Mouse (Mus musculus): ENCODE results near the gene Alg3.

Alg3 gene

DNA sequence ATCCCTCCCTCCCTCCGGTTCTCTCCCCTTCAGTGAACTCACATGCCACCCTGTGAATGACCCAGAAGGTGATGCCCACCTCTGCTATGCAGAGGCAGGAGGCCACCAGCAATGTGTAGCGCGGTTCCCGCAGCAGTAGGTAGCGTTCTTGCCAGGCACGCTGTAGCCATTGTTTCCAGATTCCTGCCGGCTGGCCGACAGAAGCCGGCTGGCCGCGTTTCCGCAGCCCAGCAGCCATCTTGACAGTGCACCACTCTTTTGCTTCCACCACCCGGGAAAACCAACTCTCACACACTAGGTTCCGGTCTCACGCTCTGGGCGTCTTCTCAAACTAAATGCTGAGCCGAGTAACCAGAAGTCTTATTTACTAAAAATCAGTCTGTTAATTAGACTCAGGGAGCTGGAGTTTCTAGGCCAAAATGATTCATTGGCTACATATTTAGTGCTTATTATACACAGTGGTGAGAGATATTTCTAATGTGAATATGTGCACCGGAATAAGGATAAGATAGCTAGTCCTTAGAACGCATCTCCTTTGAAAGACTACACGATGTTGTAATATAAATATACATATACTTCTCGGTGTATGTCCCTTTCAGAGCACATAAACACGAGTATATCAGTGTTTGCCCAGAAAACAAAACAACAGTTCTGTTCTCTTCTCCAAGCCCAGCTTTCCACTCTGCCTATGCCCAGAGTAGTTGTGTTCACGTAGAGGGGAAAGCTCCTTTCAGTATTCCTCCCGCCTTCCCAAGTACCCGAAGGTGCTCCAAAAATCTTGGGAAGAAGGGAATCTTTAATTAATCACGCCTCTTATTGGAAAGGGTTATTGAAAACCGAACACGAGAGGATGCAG is 806 bp downstream of the Alg3 start:
- in situ Hi-C loops (cut with MboI, MseI) = no loop called here

- in situ Hi-C loops (cut with MboI, MseI) = loop anchor here (5.0 kb wide), 1 partner anchor 42 kb away; no protein-coding TSS in a partner anchor
Measured at GRCm38 (mm10) chr16:20604705-20605104, 6.8 kb downstream of the Alg3 start.

GRCm38 (mm10) chr16:20600511-20600910 is 11.0 kb downstream of the Alg3 start:
- in situ Hi-C loops (cut with MboI, MseI) = loop anchor here (5.0 kb wide), 1 partner anchor 38 kb away; no protein-coding TSS in a partner anchor

GRCm38 (mm10) chr16:20596687-20597441 is 14.7 kb downstream of the Alg3 start:
- in situ Hi-C loops (cut with MboI, MseI) = no loop called here

GRCm38 (mm10) chr16:20595737-20596136 is 15.8 kb downstream of the Alg3 start:
- in situ Hi-C loops (cut with MboI, MseI) = no loop called here

DNA sequence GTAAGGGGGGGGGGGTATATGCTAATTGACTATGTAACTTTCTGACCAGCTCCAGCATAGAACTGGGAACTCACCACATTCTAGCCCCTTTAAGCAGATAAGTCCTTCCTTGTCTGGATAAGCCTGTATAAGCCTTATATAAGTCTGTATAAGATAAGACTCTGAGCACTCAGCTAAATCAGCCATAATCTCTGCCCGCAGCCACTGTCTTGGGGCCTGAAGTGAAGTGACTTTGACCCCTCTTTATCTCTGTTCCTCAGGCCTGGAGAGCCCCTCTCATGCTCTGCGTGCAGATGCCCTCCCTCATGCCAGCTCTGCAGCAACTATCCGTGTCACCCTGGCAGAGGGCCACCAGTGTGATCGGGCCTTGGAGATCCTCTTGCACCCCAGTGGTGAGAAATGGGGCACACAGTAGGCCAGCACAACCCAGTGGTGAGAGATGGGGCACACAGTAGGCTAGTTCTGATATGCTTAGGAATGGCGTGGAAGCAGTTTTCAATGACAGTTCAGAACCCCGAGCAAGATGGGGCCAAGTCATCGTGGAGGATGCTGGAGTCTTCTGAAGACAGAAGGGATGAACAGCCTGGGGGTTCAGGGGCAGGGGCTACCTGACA is 16.4 kb downstream of the Alg3 start:
- in situ Hi-C loops (cut with MboI, MseI) = no loop called here

DNA sequence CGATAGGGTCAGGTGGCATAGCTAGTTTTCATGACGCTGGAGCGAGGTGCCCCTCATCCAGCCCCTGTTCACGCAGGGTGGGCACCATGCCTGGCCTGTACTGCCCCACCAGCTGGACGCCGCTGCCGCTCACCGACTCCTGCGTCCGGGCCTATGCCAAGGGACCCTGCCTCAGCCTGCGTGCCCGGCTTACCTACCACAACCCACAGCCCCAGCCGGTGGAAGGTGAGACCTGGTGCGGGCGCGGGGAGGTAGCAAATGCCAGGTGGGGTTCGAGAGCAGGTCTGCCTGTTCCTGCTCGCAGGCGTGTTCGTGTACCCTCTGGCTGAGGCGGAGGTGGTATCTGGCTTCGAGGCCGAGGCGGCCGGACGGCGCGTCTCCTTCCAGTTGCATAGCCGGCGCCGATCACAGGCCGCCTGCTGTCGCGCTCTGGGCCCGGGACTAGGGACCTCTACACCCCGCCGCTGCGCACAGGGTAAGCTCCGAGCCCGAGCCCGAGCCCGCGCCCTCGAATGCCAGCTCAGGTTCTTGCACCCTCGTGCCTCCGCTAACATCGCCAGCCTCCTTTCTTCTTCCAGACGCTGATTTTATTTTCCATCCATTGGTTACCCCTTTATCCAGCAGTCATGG is 20.3 kb downstream of the Alg3 start:
- in situ Hi-C loops (cut with MboI, MseI) = no loop called here

- in situ Hi-C loops (cut with MboI, MseI) = no loop called here
Measured at GRCm38 (mm10) chr16:20590680-20591038, 20.9 kb downstream of the Alg3 start.

- in situ Hi-C loops (cut with MboI, MseI) = loop anchor here (10.0 kb wide), 1 partner anchor 255 kb away; no protein-coding TSS in a partner anchor
Measured at GRCm38 (mm10) chr16:20589939-20590679, 21.4 kb downstream of the Alg3 start.

DNA sequence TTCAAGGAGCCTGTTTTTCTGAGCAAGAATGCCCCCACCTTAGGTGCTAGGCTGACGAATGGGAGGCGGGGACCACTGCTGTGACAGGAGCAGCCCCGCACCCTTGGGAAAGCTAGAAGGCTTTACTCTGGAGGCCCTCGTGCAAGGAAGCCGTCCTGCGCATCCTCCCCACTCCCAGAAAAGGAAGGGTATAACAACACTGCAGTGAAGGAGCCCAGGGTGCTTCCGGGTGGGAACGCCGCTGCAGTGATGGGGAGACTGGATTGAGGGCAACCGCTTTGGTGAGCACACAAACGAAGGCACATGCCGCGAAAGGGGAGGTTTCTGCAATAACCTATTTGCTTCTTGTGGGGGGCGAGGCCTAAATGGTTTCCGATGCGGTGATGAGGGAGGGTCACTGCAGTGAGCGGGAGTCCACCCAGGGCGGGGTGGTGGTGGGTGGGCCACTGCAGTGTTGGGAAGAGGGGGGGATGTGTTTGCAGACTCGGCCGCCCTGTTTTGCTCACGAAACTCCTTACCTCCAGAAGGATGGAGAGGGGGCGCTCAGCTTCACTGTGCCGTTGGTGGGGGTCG is 22.1 kb downstream of the Alg3 start, which contains the start of gene Vwa5b2:
Gene Vwa5b2 (plus strand): TSS at position 106 of the 573 bp plus-strand sequence.
- in situ Hi-C loops (cut with MboI, MseI) = loop anchor here (10.0 kb wide), 1 partner anchor 255 kb away; no protein-coding TSS in a partner anchor

GRCm38 (mm10) chr16:20565075-20565474 is 46.5 kb downstream of the Alg3 start:
- in situ Hi-C loops (cut with MboI, MseI) = no loop called here

- in situ Hi-C loops (cut with MboI, MseI) = no loop called here
Measured at GRCm38 (mm10) chr16:20557381-20557780, 54.2 kb downstream of the Alg3 start.

Data from T-helper 1 cell (primary cell).